Mouse (Mus musculus) frontal cortex, postnatal 25 days (tissue): Measurements from ENCODE around the gene Nln.

Source experiments
- DNase-seq, 2 experiments: peaks; one replicate each; pipeline ENCODE4 v3.0.0; 2022; ENCODE audit warnings: low spot score in 2 of 2

Nln gene

GRCm38 (mm10) chr13:104015246-104016105 lies 93.9 kb downstream of the Nln start:
- no peak for DNase-seq

- no peak for DNase-seq
Observed at GRCm38 (mm10) chr13:104014038-104014437, 95.4 kb downstream of the Nln start.

- no peak for DNase-seq
Observed at GRCm38 (mm10) chr13:104013380-104013779, 96.0 kb downstream of the Nln start.

GRCm38 (mm10) chr13:104012214-104012833 lies 97.1 kb downstream of the Nln start:
- DNase-seq: no peak

GRCm38 (mm10) chr13:104011289-104011688 lies 98.1 kb downstream of the Nln start:
- no peak for DNase-seq

- DNase-seq: no peak
Observed at GRCm38 (mm10) chr13:104005231-104005845, 104.1 kb downstream of the Nln start.

- no peak for DNase-seq
Observed at GRCm38 (mm10) chr13:103994085-103994455, 115.3 kb downstream of the Nln start.

- no peak for DNase-seq
Observed at GRCm38 (mm10) chr13:103993142-103994084, 116.0 kb downstream of the Nln start.

- no peak for DNase-seq
Observed at GRCm38 (mm10) chr13:103986660-103987059, 122.8 kb downstream of the Nln start.

- no peak for DNase-seq
Observed at GRCm38 (mm10) chr13:103985510-103986278, 123.7 kb downstream of the Nln start.

- no peak for DNase-seq
Observed at GRCm38 (mm10) chr13:103982376-103982775, 127.0 kb downstream of the Nln start.

- DNase-seq: no peak
Observed at GRCm38 (mm10) chr13:103980414-103980813, 129.0 kb downstream of the Nln start.

- DNase-seq: no peak
Observed at GRCm38 (mm10) chr13:103978286-103978866, 131.0 kb downstream of the Nln start.

GRCm38 (mm10) chr13:103977844-103978243 lies 131.6 kb downstream of the Nln start:
- no peak for DNase-seq

GRCm38 (mm10) chr13:103976181-103976724 lies 133.2 kb downstream of the Nln start:
- DNase-seq: no peak

GRCm38 (mm10) chr13:103975101-103975500 lies 134.3 kb downstream of the Nln start:
- DNase-seq: no peak

GRCm38 (mm10) chr13:103973977-103974376 lies 135.4 kb downstream of the Nln start:
- DNase-seq: no peak
